Mouse (Mus musculus): ENCODE measurements at regions not wholly inside any gene's neighbourhood (a gene's known extent, or its start where the extent isn't known, plus 50 kb on each side); places are given as distances from the start of the nearest gene placed in this dataset.
"Not testable (repeated sequence)": the region's sequence is repeated elsewhere in the genome, so short reads cannot be mapped to it uniquely, and the experiment has no call there.

- no peak for DNase-seq
Measured at GRCm38 (mm10) chr17:83988897-83989296, 141.1 kb upstream of the Haao start.

- no peak for DNase-seq
Measured at GRCm38 (mm10) chr17:83988165-83988564, 140.4 kb upstream of the Haao start.

GRCm38 (mm10) chr17:83987683-83988082, 139.9 kb upstream of the Haao start:
- no peak for DNase-seq

GRCm38 (mm10) chr17:83985916-83986578, 138.3 kb upstream of the Haao start:
- no peak for DNase-seq

GRCm38 (mm10) chr17:83985333-83985790, 137.6 kb upstream of the Haao start:
- peak; percentile 63 for DNase-seq

- DNase-seq = no peak
Measured at GRCm38 (mm10) chr17:83983837-83984388, 136.2 kb upstream of the Haao start.

- peak; percentile 84 for DNase-seq
Measured at GRCm38 (mm10) chr17:83983070-83983836, 135.5 kb upstream of the Haao start.

GRCm38 (mm10) chr17:83982700-83983069, 134.9 kb upstream of the Haao start:
- DNase-seq = no peak

- DNase-seq = no peak
Measured at GRCm38 (mm10) chr17:83978858-83979470, 131.2 kb upstream of the Haao start.

- no peak for DNase-seq
Measured at GRCm38 (mm10) chr17:83977725-83978124, 130.0 kb upstream of the Haao start.

- no peak for DNase-seq
Measured at GRCm38 (mm10) chr17:83975813-83976212, 128.1 kb upstream of the Haao start.

GRCm38 (mm10) chr17:83973461-83974350, 125.9 kb upstream of the Haao start:
- DNase-seq = peak; percentile 73

- no peak for DNase-seq
Measured at GRCm38 (mm10) chr17:83972874-83973273, 125.1 kb upstream of the Haao start.

GRCm38 (mm10) chr17:83972470-83972869, 124.7 kb upstream of the Haao start:
- no peak for DNase-seq

- peak; percentile 41 for DNase-seq
Measured at GRCm38 (mm10) chr17:83972026-83972425, 124.3 kb upstream of the Haao start.

- no peak for DNase-seq
Measured at GRCm38 (mm10) chr17:83969407-83969826, 121.7 kb upstream of the Haao start.

GRCm38 (mm10) chr17:83968124-83968523, 120.4 kb upstream of the Haao start:
- not testable (repeated sequence) for DNase-seq

GRCm38 (mm10) chr17:83967007-83967406, 119.2 kb upstream of the Haao start:
- no peak for DNase-seq

GRCm38 (mm10) chr17:83964454-83965211, 116.9 kb upstream of the Haao start:
- DNase-seq = no peak

- no peak for DNase-seq
Measured at GRCm38 (mm10) chr17:83963561-83963960, 115.8 kb upstream of the Haao start.

- no peak for DNase-seq
Measured at GRCm38 (mm10) chr17:83962841-83963240, 115.1 kb upstream of the Haao start.
